ENCODE assay signal across 9 mouse cellular contexts in genomic region chr12:89383254-89383653, GRCm38 (mm10).
DNase-seq lines count a peak whose midpoint lies in the region; ATAC-seq and TF ChIP-seq lines count a peak whose summit lies in the region.
"Had no signal": no experiment of that assay in that cellular context is flagged by ENCODE, and none has a peak within 500 bp of the region (broad histone marks: within the 10 kb centered on the region; RNA-seq: fewer than 3 reads in every experiment).

No protein-coding gene starts in this region.

- WGBS in kidney, postnatal 0 days: 15% methylated on average over 3 of the region's 3 CpGs
- WGBS in kidney, adult 2 months: 11% methylated on average over 3 of the region's 3 CpGs

- peak; percentile 56 for TF ChIP-seq CTCF in kidney, postnatal 0 days (IDR thresholded peaks at IDR 0.05; ENCODE audit: low read depth)
- no peak for TF ChIP-seq CTCF in kidney, adult 2 months (conservative IDR thresholded peaks at IDR 0.05; ENCODE audit: insufficient read depth, insufficient read length, low read depth, low read length)

- in situ Hi-C loops in ES-E14 (cut with MboI; ENCODE audit: low sequenced_read_pairs in 2 of 2, unreplicated experiment in 2 of 2): no loop called here

- no peak overlapping the region for H3K27ac ChIP-seq in kidney, postnatal 0 days
- H3K27ac ChIP-seq in kidney, adult 2 months (ENCODE audit: insufficient read depth, low read depth, low read length): no peak overlapping the region
- H3K27ac ChIP-seq in ES-E14 (ENCODE audit: insufficient read depth, low read depth, low read length, poor library complexity, severe bottlenecking): no peak overlapping the region
- H3K27ac ChIP-seq: embryonic facial prominence, embryonic 15.5 days had no signal

- H3K4me1 ChIP-seq in kidney, postnatal 0 days (replicated peaks; ENCODE audit: insufficient read depth, low read length): no peaks in the 10 kb centered on the region
- H3K4me1 ChIP-seq in kidney, adult 2 months (ENCODE audit: control insufficient read depth, insufficient read depth, low read length): no peaks in the 10 kb centered on the region
- H3K4me1 ChIP-seq in ES-E14 (ENCODE audit: control insufficient read depth in 2 of 2, insufficient read depth in 2 of 2, low read length in 2 of 2, poor library complexity in 1 of 2): no peaks in the 10 kb centered on the region
- H3K4me1 ChIP-seq: embryonic facial prominence, embryonic 15.5 days had no signal

- H3K27me3 ChIP-seq in kidney, postnatal 0 days (ENCODE audit: insufficient read depth, low read length): no peaks in the 10 kb centered on the region
- H3K27me3 ChIP-seq in kidney, adult 2 months (replicated peaks; ENCODE audit: control insufficient read depth, insufficient read depth, low read length): no peaks in the 10 kb centered on the region
- H3K27me3 ChIP-seq: embryonic facial prominence, embryonic 15.5 days had no signal

- H3K9me3 ChIP-seq in kidney, postnatal 0 days (replicated peaks; ENCODE audit: low read length): no peaks in the 10 kb centered on the region
- no peaks in the 10 kb centered on the region for H3K9me3 ChIP-seq in ES-E14 (ENCODE audit: control insufficient read depth, insufficient read depth, low read depth, low read length)
- H3K9me3 ChIP-seq: embryonic facial prominence, embryonic 15.5 days had no signal

- H3K4me3 ChIP-seq in kidney, postnatal 0 days (replicated peaks; ENCODE audit: low read depth, low read length): no peak overlapping the region
- H3K4me3 ChIP-seq in kidney, adult 2 months (ENCODE audit: insufficient read depth, low read depth, low read length): no peak overlapping the region
- H3K4me3 ChIP-seq in ES-E14 (ENCODE audit: insufficient read depth in 1 of 2, low read depth in 1 of 2, low read length in 2 of 2, poor library complexity in 1 of 2, severe bottlenecking in 1 of 2): no peak overlapping the region
- H3K4me3 ChIP-seq: embryonic facial prominence, embryonic 15.5 days had no signal

- peak; percentile 47 for DNase-seq in kidney, postnatal 0 days (ENCODE audit: low spot score)
- no peak for DNase-seq in kidney, adult 2 months
- peak; percentile 12 for DNase-seq in ES-E14 (ENCODE audit: low read depth, low spot score)
- DNase-seq in embryo, embryonic 10.5 days (ENCODE audit: low spot score): peak; percentile 60
- peak; percentile 37 for DNase-seq in mesoderm, embryonic 11.5 days (ENCODE audit: low read depth, low spot score)
- DNase-seq in B cell, adult 2 months: no peak
- no peak for DNase-seq in urinary bladder, postnatal 25 days (ENCODE audit: low spot score)

- ATAC-seq in kidney, postnatal 0 days (replicated peaks; ENCODE audit: low FRiP score, low read depth): 0 out of 2 replicates have a peak, but pooled peaks have one; percentile 43
- no peak for ATAC-seq in activated CD4-positive, CD25-positive, alpha-beta regulatory T cell, adult 4 months

- no peak overlapping the region for H3K9ac ChIP-seq in kidney, postnatal 0 days (ENCODE audit: low read depth, low read length)
- no peak overlapping the region for H3K9ac ChIP-seq in ES-E14 (ENCODE audit: insufficient read depth, low read depth, low read length, poor library complexity, severe bottlenecking)
- H3K9ac ChIP-seq: embryonic facial prominence, embryonic 15.5 days had no signal

- no peak for TF ChIP-seq POLR2A in kidney, adult 2 months (IDR thresholded peaks at IDR 0.05; ENCODE audit: low read depth, low read length)

- no peak overlapping the region for H3K4me2 ChIP-seq in kidney, postnatal 0 days (ENCODE audit: low read length)
- H3K4me2 ChIP-seq: embryonic facial prominence, embryonic 15.5 days had no signal

- H3K36me3 ChIP-seq in kidney, postnatal 0 days (ENCODE audit: insufficient read depth, low read length): no peaks in the 10 kb centered on the region
- H3K36me3 ChIP-seq in kidney, adult 2 months (ENCODE audit: control insufficient read depth, insufficient read depth, low read length): no peaks in the 10 kb centered on the region
- H3K36me3 ChIP-seq in ES-E14 (ENCODE audit: control insufficient read depth, insufficient read depth, low read length, poor library complexity, severe bottlenecking): no peaks in the 10 kb centered on the region
- H3K36me3 ChIP-seq: embryonic facial prominence, embryonic 15.5 days had no signal

TF ChIP-seq in ES-E14, 5 proteins besides CTCF, POLR2A, EP300 and RAD21:
- TF ChIP-seq ZC3H11A (IDR thresholded peaks at IDR 0.05; ENCODE audit: borderline replicate concordance, low read depth, low read length) (no peak), HCFC1 (IDR thresholded peaks at IDR 0.05; ENCODE audit: borderline replicate concordance, insufficient read depth, low read length) (no peak), CHD2 (IDR thresholded peaks at IDR 0.05; ENCODE audit: low read depth, low read length) (no peak), ZNF384 (IDR thresholded peaks at IDR 0.05; ENCODE audit: low read depth, low read length) (no peak), MAFK (IDR thresholded peaks at IDR 0.05; ENCODE audit: insufficient read depth, low read depth, low read length) (no peak)

Comparison
In these comparisons a context has a peak if more than half of its experiments do, and no peak if none do; other contexts are left out.
1. DNase-seq: peak in kidney, postnatal 0 days (single experiment), ES-E14 (single experiment), embryo, embryonic 10.5 days (single experiment) and mesoderm, embryonic 11.5 days (single experiment); none in kidney, adult 2 months (single experiment), B cell, adult 2 months (0 of 2) and urinary bladder, postnatal 25 days (single experiment).